In the genomic region with DNA sequence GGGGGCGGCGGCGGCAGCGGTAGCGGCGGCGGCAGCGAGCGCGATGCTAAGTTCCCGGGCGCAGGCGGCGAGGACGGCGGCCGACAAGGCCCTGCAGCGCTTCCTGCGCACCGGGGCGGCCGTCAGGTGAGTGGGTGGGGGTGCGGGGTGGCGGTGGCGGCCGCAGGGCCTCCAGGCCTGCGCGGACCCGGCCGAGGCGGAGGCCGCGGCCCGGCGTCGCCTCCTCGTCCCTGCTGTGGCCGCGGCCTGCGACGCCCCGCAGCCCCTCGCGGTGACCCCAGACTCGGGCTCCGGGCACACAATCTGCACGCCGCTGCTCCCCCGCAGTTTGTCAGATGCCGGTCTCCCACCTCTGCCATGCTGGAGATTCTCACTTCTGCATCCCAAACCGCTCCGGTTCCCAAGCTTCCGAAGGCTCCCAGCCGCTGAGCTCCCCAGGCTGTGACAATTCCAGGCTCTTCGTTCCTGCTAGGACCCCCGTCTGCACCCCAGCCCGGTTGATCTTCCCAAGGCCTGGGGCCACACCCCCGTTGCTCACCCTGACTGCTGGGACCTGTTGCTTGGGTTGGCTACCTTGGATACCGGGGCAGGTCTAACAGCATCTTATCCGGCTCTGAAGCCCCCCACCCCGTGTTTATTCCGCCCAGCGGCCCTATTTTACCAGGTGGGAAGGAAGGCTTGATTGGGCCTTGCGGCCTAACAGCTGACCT, we compare ENCODE assay signal across 8 mouse cellular contexts. TPM values are rescaled to one million over a fixed set of nuclear protein-coding genes. Genes with fewer than 3 reads are reported as not detected.
A peak's percentile ranks its signal among the peaks of the same experiment; 100 is the strongest.
DNase-seq lines count a peak whose midpoint lies in the region; ATAC-seq lines count a peak whose summit lies in the region.

No protein-coding gene starts in this region.

- peaks cover 15% of the 10 kb centered on the region for H3K4me1 ChIP-seq in lung, embryonic 15.5 days
- H3K4me1 ChIP-seq in heart, embryonic 14.5 days (ENCODE audit: control insufficient read depth in 2 of 2, insufficient read depth in 2 of 2, low read length in 2 of 2) = peaks cover 8 to 9% of the 10 kb centered on the region in 2 experiments
- peaks cover 12% of the 10 kb centered on the region for H3K4me1 ChIP-seq in liver, embryonic 16.5 days (ENCODE audit: control insufficient read depth, low read depth, low read length)

- peak overlapping the region; percentile 94 for H3K4me3 ChIP-seq in lung, embryonic 15.5 days
- H3K4me3 ChIP-seq in heart, embryonic 14.5 days (ENCODE audit: control insufficient read depth in 1 of 2, insufficient read depth in 1 of 2, low read depth in 1 of 2, low read length in 2 of 2) = peak overlapping the region; percentile 93 to 95
- peak overlapping the region; percentile 78 for H3K4me3 ChIP-seq in liver, embryonic 16.5 days (ENCODE audit: low read depth, low read length)

- WGBS in lung, embryonic 15.5 days = 3% methylated on average over 54 of the region's 64 CpGs
- 4% methylated on average over 39 of the region's 64 CpGs for WGBS in heart, embryonic 14.5 days
- WGBS in liver, embryonic 16.5 days (ENCODE audit: insufficient replicate concordance) = 4% methylated on average over 64 of the region's 64 CpGs

- peak overlapping the region; percentile 95 for H3K9ac ChIP-seq in lung, embryonic 15.5 days
- peak overlapping the region; percentile 93 for H3K9ac ChIP-seq in heart, embryonic 14.5 days (ENCODE audit: low read length)
- H3K9ac ChIP-seq in liver, embryonic 16.5 days (ENCODE audit: low read depth, low read length) = peak overlapping the region; percentile 80

- H3K4me2 ChIP-seq in lung, embryonic 15.5 days = peak overlapping the region; percentile 88
- H3K4me2 ChIP-seq in heart, embryonic 14.5 days (ENCODE audit: low read length) = peak overlapping the region; percentile 83
- H3K4me2 ChIP-seq in liver, embryonic 16.5 days (ENCODE audit: low read depth, low read length) = peak overlapping the region; percentile 77

- H3K36me3 ChIP-seq in lung, embryonic 15.5 days = peaks cover 6% of the 10 kb centered on the region; the same call in 1 of the 2 replicates
- peaks cover 15% of the 10 kb centered on the region for H3K36me3 ChIP-seq in heart, embryonic 14.5 days (ENCODE audit: control insufficient read depth, insufficient read depth, low read length)
- H3K36me3 ChIP-seq in liver, embryonic 16.5 days (ENCODE audit: control insufficient read depth, insufficient read depth) = peaks cover 2% of the 10 kb centered on the region; the same call in 1 of the 2 replicates

- peak overlapping the region; percentile 45 for H3K27ac ChIP-seq in lung, embryonic 15.5 days
- peak overlapping the region in 1 of 2 experiments; percentile 57; a peak in 1 of 4 replicates for H3K27ac ChIP-seq in heart, embryonic 14.5 days (replicated peaks in 1 of 2; ENCODE audit: control insufficient read depth in 1 of 2, insufficient read depth in 1 of 2, low read depth in 2 of 2, low read length in 2 of 2)
- no peak overlapping the region for H3K27ac ChIP-seq in liver, embryonic 16.5 days (ENCODE audit: low read length)

- H3K27me3 ChIP-seq in lung, embryonic 15.5 days = no peaks in the 10 kb centered on the region
- no peaks in the 10 kb centered on the region; the same call in 1 of the 2 replicates for H3K27me3 ChIP-seq in heart, embryonic 14.5 days (ENCODE audit: control insufficient read depth, insufficient read depth, low read length)
- H3K27me3 ChIP-seq in liver, embryonic 16.5 days (ENCODE audit: control insufficient read depth, insufficient read depth, low read depth, low read length) = no peaks in the 10 kb centered on the region

- no peaks in the 10 kb centered on the region for H3K9me3 ChIP-seq in lung, embryonic 15.5 days
- H3K9me3 ChIP-seq in heart, embryonic 14.5 days (ENCODE audit: control insufficient read depth, low read length) = no peaks in the 10 kb centered on the region
- H3K9me3 ChIP-seq in liver, embryonic 16.5 days (replicated peaks; ENCODE audit: control insufficient read depth, low read length) = no peaks in the 10 kb centered on the region

- peak; percentile 26 for DNase-seq in adrenal gland, postnatal 10 days
- DNase-seq in adrenal gland, adult 8-10 months = no peak
- DNase-seq in lung, postnatal 36 days = no peak
- DNase-seq in adrenal gland, adult (ENCODE audit: inconsistent age in 2 of 2, low spot score in 1 of 2) = no peak
- no peak for DNase-seq in adrenal gland, postnatal 4 days (ENCODE audit: low spot score in 2 of 2)

- ATAC-seq in lung, embryonic 15.5 days (ENCODE audit: borderline replicate concordance, extremely low read depth, low FRiP score, low TSS enrichment) = peak; percentile 80; the same call in 1 of the 2 replicates
- ATAC-seq in heart, embryonic 14.5 days (ENCODE audit: insufficient number of reproducible peaks, insufficient read depth, low FRiP score, low read depth) = no peak; the same call in 1 of the 2 replicates
- ATAC-seq in liver, embryonic 16.5 days (ENCODE audit: low read depth) = peak; percentile 64

RNA-seq across cellular contexts. Expression of a gene that starts 9.2 kb away (rescaled TPM):
- total RNA-seq in adrenal gland, postnatal 10 days (2021) = 1 to 10 TPM; 3.1 to 4.4 TPM
- 1 to 10 TPM; 3.6 to 5.4 (median 4.9) TPM for total RNA-seq in adrenal gland, adult 8-10 months (2022)
- polyA plus RNA-seq in lung, embryonic 15.5 days (2015; fragmentation: Nextera tagmentation; extraction: Ambion mirVana) = 0.28 and 0.44 TPM in 2 replicates
- polyA plus RNA-seq in heart, embryonic 14.5 days (2014; fragmentation: Nextera tagmentation; extraction: Ambion mirVana) = 0.11 TPM in 1 of 2 replicates, not detected in the other
- polyA plus RNA-seq in liver, embryonic 16.5 days (2015; fragmentation: Nextera tagmentation; extraction: Ambion mirVana) = 0.05 TPM in 1 of 2 replicates, not detected in the other
- total RNA-seq in adrenal gland, postnatal 4 days (2021) = 1 to 10 TPM; 6.2 to 7.5 TPM

RNA-seq across cellular contexts. Expression of a gene that starts 27.5 kb away (rescaled TPM):
- 1 to 10 TPM; 6.3 to 8.6 TPM for total RNA-seq in adrenal gland, postnatal 10 days (2021)
- 10 to 100 TPM in 3 of 4 experiments, 1 to 10 TPM in 1; 5.8 to 13.5 (median 11.7) TPM for total RNA-seq in adrenal gland, adult 8-10 months (2022)
- polyA plus RNA-seq in lung, embryonic 15.5 days (2015; fragmentation: Nextera tagmentation; extraction: Ambion mirVana) = 9.5 and 10.3 TPM in 2 replicates
- 9.1 and 9.8 TPM in 2 replicates for polyA plus RNA-seq in heart, embryonic 14.5 days (2014; fragmentation: Nextera tagmentation; extraction: Ambion mirVana)
- 2.5 and 3.4 TPM in 2 replicates for polyA plus RNA-seq in liver, embryonic 16.5 days (2015; fragmentation: Nextera tagmentation; extraction: Ambion mirVana)
- total RNA-seq in adrenal gland, postnatal 4 days (2021) = 10 to 100 TPM in 1 of 2 experiments, 1 to 10 TPM in 1; 7.9 to 12.9 TPM

RNA-seq across cellular contexts. Expression of a gene that starts 29.6 kb away (rescaled TPM):
- 10 to 100 TPM; 11.4 to 13.3 TPM for total RNA-seq in adrenal gland, postnatal 10 days (2021)
- 1 to 10 TPM; 2.4 to 3.1 (median 2.8) TPM for total RNA-seq in adrenal gland, adult 8-10 months (2022)
- polyA plus RNA-seq in lung, embryonic 15.5 days (2015; fragmentation: Nextera tagmentation; extraction: Ambion mirVana) = 50.9 and 51.8 TPM in 2 replicates
- polyA plus RNA-seq in heart, embryonic 14.5 days (2014; fragmentation: Nextera tagmentation; extraction: Ambion mirVana) = 28.3 and 34.1 TPM in 2 replicates
- 13.7 and 15.2 TPM in 2 replicates for polyA plus RNA-seq in liver, embryonic 16.5 days (2015; fragmentation: Nextera tagmentation; extraction: Ambion mirVana)
- 10 to 100 TPM; 15.3 to 17.0 TPM for total RNA-seq in adrenal gland, postnatal 4 days (2021)

RNA-seq across cellular contexts. Expression of a gene that starts 35.3 kb away (rescaled TPM):
- 10 to 100 TPM; 22.8 to 28.8 TPM for total RNA-seq in adrenal gland, postnatal 10 days (2021)
- 10 to 100 TPM; 32.0 to 61.9 (median 50.0) TPM for total RNA-seq in adrenal gland, adult 8-10 months (2022)
- polyA plus RNA-seq in lung, embryonic 15.5 days (2015; fragmentation: Nextera tagmentation; extraction: Ambion mirVana) = 11.4 and 13.2 TPM in 2 replicates
- 5.4 and 7.6 TPM in 2 replicates for polyA plus RNA-seq in heart, embryonic 14.5 days (2014; fragmentation: Nextera tagmentation; extraction: Ambion mirVana)
- polyA plus RNA-seq in liver, embryonic 16.5 days (2015; fragmentation: Nextera tagmentation; extraction: Ambion mirVana) = 2.8 and 3.0 TPM in 2 replicates
- 10 to 100 TPM; 40.3 to 41.2 TPM for total RNA-seq in adrenal gland, postnatal 4 days (2021)

RNA-seq across cellular contexts. Expression of a gene that starts 45.8 kb away (rescaled TPM):
- 100 to 1,000 TPM; 113 to 138 TPM for total RNA-seq in adrenal gland, postnatal 10 days (2021)
- total RNA-seq in adrenal gland, adult 8-10 months (2022) = 10 to 100 TPM; 68.9 to 85.3 (median 72.7) TPM
- polyA plus RNA-seq in lung, embryonic 15.5 days (2015; fragmentation: Nextera tagmentation; extraction: Ambion mirVana) = 1.7 and 2.4 TPM in 2 replicates
- polyA plus RNA-seq in heart, embryonic 14.5 days (2014; fragmentation: Nextera tagmentation; extraction: Ambion mirVana) = 12.1 and 13.7 TPM in 2 replicates
- polyA plus RNA-seq in liver, embryonic 16.5 days (2015; fragmentation: Nextera tagmentation; extraction: Ambion mirVana) = 0.35 and 0.65 TPM in 2 replicates
- 10 to 100 TPM; 25.6 to 31.5 TPM for total RNA-seq in adrenal gland, postnatal 4 days (2021)
